Mouse (Mus musculus): Measurements from ENCODE around the gene Fut4. TPM values are rescaled to one million over a fixed set of nuclear protein-coding genes. Genes with fewer than 3 reads are reported as not detected.
A peak's percentile ranks its signal among the peaks of the same experiment; 100 is the strongest.
"Not testable (repeated sequence)": the region's sequence is repeated elsewhere in the genome, so short reads cannot be mapped to it uniquely, and the experiment has no call there.

The Fut4 gene
- polyA plus RNA-seq, 1 experiment from 2014 or later = 2.0 TPM

DNA sequence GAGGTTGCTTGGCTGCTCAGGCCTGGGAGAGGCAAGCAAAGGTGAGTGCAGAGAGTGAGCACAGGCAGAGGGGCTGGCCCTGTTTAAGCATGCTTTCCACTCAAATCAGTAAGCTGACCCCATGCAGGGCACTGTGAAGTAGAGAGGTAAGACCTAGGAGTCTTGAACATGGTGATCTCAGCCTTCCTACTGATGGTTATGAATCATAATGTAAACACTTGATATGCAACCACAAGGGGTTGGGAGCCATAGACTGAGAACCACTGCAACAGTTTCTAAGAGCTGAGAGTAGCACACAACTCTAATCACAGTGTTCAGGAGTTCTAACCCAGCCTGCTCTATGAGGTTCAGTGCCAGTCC lies 33.9 kb downstream of the Fut4 start:
- Histone ChIP-seq H3K4me1 (peaks cover 10% of the 10 kb centered on the region), H3K27me3 (ENCODE audit: low read depth, poor library complexity, severe bottlenecking) (peaks cover 25% of the 10 kb centered on the region), H3K36me3 (no peaks in the 10 kb centered on the region), H3K27ac (replicated peaks) (no peak overlapping the region), H3K9me3 (replicated peaks) (no peaks in the 10 kb centered on the region), H3K4me3 (no peak overlapping the region)
- no peak for DNase-seq (ENCODE audit: low spot score)

GRCm38 (mm10) chr9:14717689-14718331 lies 34.4 kb downstream of the Fut4 start:
- Histone ChIP-seq H3K4me1 (peaks cover 7% of the 10 kb centered on the region; the same call in 1 of the 2 replicates), H3K36me3 (no peaks in the 10 kb centered on the region), H3K9me3 (replicated peaks) (no peaks in the 10 kb centered on the region), H3K27ac (replicated peaks) (no peak overlapping the region), H3K4me3 (no peak overlapping the region), H3K27me3 (ENCODE audit: low read depth, poor library complexity, severe bottlenecking) (peaks cover 25% of the 10 kb centered on the region)
- DNase-seq (ENCODE audit: low spot score) = no peak
- WGBS = 66% methylated on average over 14 of the region's 14 CpGs

- DNase-seq (ENCODE audit: low spot score) = no peak
- Histone ChIP-seq H3K9me3 (replicated peaks) (no peaks in the 10 kb centered on the region), H3K27me3 (ENCODE audit: low read depth, poor library complexity, severe bottlenecking) (0 out of 2 replicates have a peak, but pooled peaks cover 10% of the 10 kb centered on the region), H3K4me3 (no peak overlapping the region), H3K4me1 (peaks cover 7% of the 10 kb centered on the region; the same call in 1 of the 2 replicates), H3K36me3 (no peaks in the 10 kb centered on the region), H3K27ac (replicated peaks) (no peak overlapping the region)
- 92% methylated on average over 15 of the region's 15 CpGs for WGBS
Measured at GRCm38 (mm10) chr9:14715258-14715657, 36.9 kb downstream of the Fut4 start.

GRCm38 (mm10) chr9:14710910-14711309 lies 41.3 kb downstream of the Fut4 start:
- Histone ChIP-seq H3K27ac (replicated peaks) (no peak overlapping the region), H3K27me3 (ENCODE audit: low read depth, poor library complexity, severe bottlenecking) (no peaks in the 10 kb centered on the region), H3K36me3 (no peaks in the 10 kb centered on the region), H3K9me3 (replicated peaks) (no peaks in the 10 kb centered on the region), H3K4me3 (no peak overlapping the region), H3K4me1 (peaks cover 4% of the 10 kb centered on the region; the same call in 1 of the 2 replicates)
- WGBS = 89% methylated on average over 3 of the region's 3 CpGs
- DNase-seq (ENCODE audit: low spot score) = no peak

- Histone ChIP-seq H3K4me3 (no peak overlapping the region), H3K36me3 (no peaks in the 10 kb centered on the region), H3K27me3 (ENCODE audit: low read depth, poor library complexity, severe bottlenecking) (no peaks in the 10 kb centered on the region), H3K9me3 (replicated peaks) (no peaks in the 10 kb centered on the region), H3K27ac (replicated peaks) (no peak overlapping the region), H3K4me1 (no peaks in the 10 kb centered on the region)
- no peak for DNase-seq (ENCODE audit: low spot score)
- WGBS = 87% methylated on average over 13 of the region's 13 CpGs
Measured at GRCm38 (mm10) chr9:14705321-14706162, 46.7 kb downstream of the Fut4 start.

GRCm38 (mm10) chr9:14700795-14701194 lies 51.4 kb downstream of the Fut4 start:
- not testable (repeated sequence) for H3K4me3 ChIP-seq; DNase-seq (ENCODE audit: low spot score); H3K27ac ChIP-seq (replicated peaks); H3K36me3 ChIP-seq; H3K27me3 ChIP-seq (ENCODE audit: low read depth, poor library complexity, severe bottlenecking); H3K4me1 ChIP-seq; H3K9me3 ChIP-seq (replicated peaks)
- WGBS = 93% methylated on average over 1 of the region's 1 CpGs

- no peaks in the 10 kb centered on the region for H3K36me3 ChIP-seq
- 50% methylated on average over 7 of the region's 7 CpGs for WGBS
- DNase-seq (ENCODE audit: low spot score) = no peak
- no peaks in the 10 kb centered on the region for H3K9me3 ChIP-seq (replicated peaks)
- H3K4me3 ChIP-seq = no peak overlapping the region
- no peaks in the 10 kb centered on the region for H3K4me1 ChIP-seq
- no peaks in the 10 kb centered on the region for H3K27me3 ChIP-seq (ENCODE audit: low read depth, poor library complexity, severe bottlenecking)
- H3K27ac ChIP-seq (replicated peaks) = no peak overlapping the region
Measured at GRCm38 (mm10) chr9:14699288-14699640, 52.9 kb downstream of the Fut4 start.

GRCm38 (mm10) chr9:14698582-14699287 lies 53.5 kb downstream of the Fut4 start:
- DNase-seq (ENCODE audit: low spot score) = peak; percentile 89
- no peaks in the 10 kb centered on the region for H3K27me3 ChIP-seq (ENCODE audit: low read depth, poor library complexity, severe bottlenecking)
- 57% methylated on average over 12 of the region's 12 CpGs for whole genome bisulfite sequencing
- H3K27ac ChIP-seq (replicated peaks) = no peak overlapping the region
- H3K9me3 ChIP-seq (replicated peaks) = no peaks in the 10 kb centered on the region
- no peaks in the 10 kb centered on the region for H3K4me1 ChIP-seq
- no peak overlapping the region for H3K4me3 ChIP-seq
- no peaks in the 10 kb centered on the region for H3K36me3 ChIP-seq

Other genes with a start within 250 kb of the Fut4 start
- 14.7 and 14.9 TPM in 2 replicates for gene Amotl1, start 107.3 kb downstream of the Fut4 start, polyA plus RNA-seq (2016; fragmentation: Nextera tagmentation; extraction: Ambion mirVana)
- gene Piwil4, start 11.7 kb downstream of the Fut4 start, polyA plus RNA-seq (2016; fragmentation: Nextera tagmentation; extraction: Ambion mirVana) = 0.04 and 0.11 TPM in 2 replicates
- 0.38 TPM in 1 of 2 replicates, not detected in the other for gene 1700012B09Rik, start 18.6 kb upstream of the Fut4 start, polyA plus RNA-seq (2016; fragmentation: Nextera tagmentation; extraction: Ambion mirVana)
- 34.1 and 38.6 TPM in 2 replicates for gene Mre11a, start 32.3 kb upstream of the Fut4 start, polyA plus RNA-seq (2016; fragmentation: Nextera tagmentation; extraction: Ambion mirVana)
- gene Ankrd49, start 32.5 kb upstream of the Fut4 start, polyA plus RNA-seq (2016; fragmentation: Nextera tagmentation; extraction: Ambion mirVana) = 56.6 and 57.7 TPM in 2 replicates
- 0.25 and 0.40 TPM in 2 replicates for gene Gpr83, start 107.8 kb upstream of the Fut4 start, polyA plus RNA-seq (2016; fragmentation: Nextera tagmentation; extraction: Ambion mirVana)
- gene Izumo1r, start 151.6 kb upstream of the Fut4 start, polyA plus RNA-seq (2016; fragmentation: Nextera tagmentation; extraction: Ambion mirVana) = not detected in 2 replicates

Data from midbrain, embryonic 10.5 days (tissue).